Mouse (Mus musculus): ENCODE measurements at regions not wholly inside any gene's neighbourhood (a gene's known extent, or its start where the extent isn't known, plus 50 kb on each side); places are given as distances from the start of the nearest gene placed in this dataset.
"Not testable (repeated sequence)": the region's sequence is repeated elsewhere in the genome, so short reads cannot be mapped to it uniquely, and the experiment has no call there.

DNA sequence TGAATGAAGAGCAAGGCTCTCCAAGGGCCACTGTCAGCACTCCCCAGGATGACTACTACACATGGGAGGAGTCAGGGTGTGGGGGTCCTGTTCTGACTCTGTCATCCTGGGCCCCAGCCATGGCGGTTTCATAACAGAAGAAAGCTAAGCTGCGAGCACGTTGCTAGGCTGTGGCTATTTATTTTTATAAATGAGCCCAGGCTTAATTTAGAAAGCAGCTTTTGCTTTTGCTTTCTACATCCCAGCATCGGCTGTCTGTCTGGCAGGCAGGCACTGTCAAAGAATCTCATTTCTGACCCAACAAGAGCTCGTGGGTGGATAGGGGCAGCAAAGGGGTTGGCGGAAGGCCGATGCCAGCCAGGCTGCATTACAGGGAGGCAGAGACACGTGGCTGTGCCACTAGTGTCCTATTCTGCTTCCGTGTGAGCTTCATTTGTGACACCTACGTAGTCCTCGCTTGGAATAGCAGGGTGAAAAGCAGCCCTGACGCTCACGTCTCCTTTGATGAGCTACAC lies 203.9 kb upstream of the Serp2 start:
- DNase-seq (ENCODE audit: low spot score in 2 of 2): peak; percentile 64 to 70

DNA sequence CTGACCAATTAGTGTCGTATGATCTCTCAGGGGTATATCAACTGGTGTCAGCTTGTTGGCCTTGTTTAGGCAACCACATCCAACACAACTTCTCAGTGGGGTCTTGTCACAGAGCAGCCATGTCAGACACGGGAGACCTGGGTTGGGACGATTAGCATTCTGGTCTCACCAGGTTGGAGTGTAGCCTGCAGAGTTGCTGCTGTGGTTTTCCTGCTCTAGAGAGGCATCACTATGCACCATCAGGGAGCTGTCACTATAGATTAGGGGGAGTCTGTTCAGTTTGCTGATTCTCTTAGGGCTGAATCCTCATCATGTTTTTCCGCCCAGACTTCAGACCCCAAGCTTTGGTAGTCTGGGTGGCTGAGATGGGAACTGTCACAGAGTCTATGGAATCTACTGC lies 202.7 kb upstream of the Serp2 start:
- no peak for DNase-seq (ENCODE audit: low spot score in 2 of 2)

DNA sequence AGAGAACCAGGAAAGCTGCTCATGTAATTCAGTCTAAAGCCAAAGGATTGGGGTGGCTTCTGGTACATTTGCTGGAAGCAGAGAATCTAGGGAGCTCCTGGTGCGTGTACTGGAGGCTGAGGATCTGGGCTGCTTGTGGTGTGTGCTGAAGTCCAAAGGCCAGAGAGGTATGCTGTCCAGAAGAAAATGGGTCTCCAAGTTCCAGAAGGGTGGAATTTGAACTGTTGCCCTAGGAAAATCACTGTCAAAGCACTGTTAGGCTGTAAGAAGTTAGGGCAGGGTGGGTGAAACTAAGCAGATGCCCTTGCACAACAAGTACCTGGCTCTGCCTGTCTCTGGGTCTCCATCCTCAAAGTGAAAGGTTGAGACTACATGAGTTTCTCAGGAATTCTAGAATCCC lies 201.9 kb upstream of the Serp2 start:
- no peak for DNase-seq (ENCODE audit: low spot score in 2 of 2)

DNA sequence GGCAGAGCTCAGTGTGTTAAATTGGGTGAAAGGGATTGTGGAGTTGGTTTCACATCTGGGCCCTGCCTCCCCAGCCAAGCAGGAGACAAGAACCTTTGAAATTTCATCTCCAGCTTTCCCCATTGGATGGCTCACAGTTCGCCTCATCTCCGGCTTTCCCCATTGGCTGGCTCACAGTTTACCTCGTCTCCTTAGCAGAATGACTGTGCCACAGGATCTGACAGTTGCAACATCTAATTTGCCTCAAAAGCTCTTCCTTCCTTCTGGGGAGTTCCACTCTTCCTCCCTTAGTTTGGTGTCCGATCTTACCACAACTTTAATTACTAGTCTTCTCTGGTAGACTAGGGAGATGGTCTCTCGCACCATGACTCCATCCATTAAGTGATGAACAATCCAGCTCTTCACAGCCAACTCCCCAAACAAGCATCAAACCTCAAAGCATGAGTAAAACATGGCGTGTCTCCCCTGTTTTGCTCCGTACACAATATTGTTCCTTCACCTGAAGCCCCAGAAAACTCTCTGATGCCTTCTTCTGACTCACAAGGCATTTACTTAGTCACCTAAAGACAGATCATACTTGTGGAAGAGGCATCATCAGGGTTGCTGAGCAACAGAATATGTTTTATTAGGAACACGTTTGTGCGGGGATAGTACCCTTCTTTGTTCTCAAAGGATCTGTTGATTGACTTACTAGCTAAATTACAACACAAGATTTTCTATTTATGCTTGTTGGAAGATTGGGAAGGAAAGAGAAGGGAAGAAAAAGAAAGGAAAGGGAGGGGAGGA lies 199.1 kb upstream of the Serp2 start:
- no peak for DNase-seq (ENCODE audit: low spot score in 2 of 2)

DNA sequence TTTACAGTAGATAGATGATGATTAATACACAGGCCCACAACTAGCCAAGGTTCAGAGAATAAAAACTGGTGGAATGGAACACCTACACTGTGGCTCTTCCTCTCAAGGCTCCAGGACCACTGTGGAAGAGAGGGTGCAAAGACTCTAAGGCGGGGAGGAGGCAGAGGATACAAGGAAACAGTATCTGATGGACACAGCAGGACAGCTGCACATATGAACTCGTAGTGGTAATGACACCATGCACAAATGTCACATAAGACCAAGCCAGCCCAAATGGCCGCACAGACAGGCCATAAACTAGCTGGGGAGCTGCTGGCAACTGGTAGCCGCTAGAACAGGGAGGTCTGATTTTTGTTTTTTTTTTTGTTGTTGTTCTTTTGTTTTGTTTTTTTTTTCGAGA lies 197.0 kb upstream of the Serp2 start:
- DNase-seq (ENCODE audit: low spot score in 2 of 2): no peak

DNA sequence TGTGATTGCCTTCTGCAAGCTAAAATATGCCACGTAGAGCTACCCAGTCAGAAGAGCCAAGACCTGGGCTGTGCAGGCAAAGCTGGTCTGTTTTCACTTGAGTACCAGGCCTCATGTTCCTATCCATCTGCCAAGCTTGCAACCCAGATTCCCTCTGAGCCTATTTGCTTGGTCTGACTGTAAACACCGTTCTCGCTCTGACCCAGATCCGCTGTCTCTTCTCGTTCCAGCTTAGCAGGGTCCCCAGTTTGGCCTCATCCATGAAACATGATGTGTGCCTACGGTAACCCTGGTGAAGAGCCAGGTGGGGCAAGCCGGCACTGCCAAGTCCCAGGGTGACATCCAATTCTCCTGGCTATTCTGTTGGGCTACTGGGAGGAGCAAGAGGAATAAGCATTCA lies 192.5 kb upstream of the Serp2 start:
- peak; percentile 60 to 66 for DNase-seq (ENCODE audit: low spot score in 2 of 2)

DNA sequence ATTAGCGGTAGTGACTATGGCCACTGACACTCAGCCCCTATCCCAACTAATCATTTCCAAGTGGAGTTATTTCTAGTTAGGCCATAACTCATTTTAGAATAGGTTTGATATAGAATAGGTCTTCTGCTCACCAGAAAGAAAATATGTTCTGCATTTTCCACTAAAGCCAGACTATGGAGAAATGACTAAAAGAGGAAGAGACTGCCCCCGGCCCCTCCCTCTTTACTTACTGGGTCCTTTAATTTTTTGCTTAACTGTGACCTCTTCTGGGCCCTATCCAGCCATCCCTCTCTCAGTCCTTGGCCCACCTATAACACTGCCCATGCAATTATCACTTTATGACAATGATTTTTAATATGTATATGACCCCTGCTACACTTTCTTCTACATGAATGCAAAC lies 192.0 kb upstream of the Serp2 start:
- DNase-seq (ENCODE audit: low spot score in 2 of 2): no peak

DNA sequence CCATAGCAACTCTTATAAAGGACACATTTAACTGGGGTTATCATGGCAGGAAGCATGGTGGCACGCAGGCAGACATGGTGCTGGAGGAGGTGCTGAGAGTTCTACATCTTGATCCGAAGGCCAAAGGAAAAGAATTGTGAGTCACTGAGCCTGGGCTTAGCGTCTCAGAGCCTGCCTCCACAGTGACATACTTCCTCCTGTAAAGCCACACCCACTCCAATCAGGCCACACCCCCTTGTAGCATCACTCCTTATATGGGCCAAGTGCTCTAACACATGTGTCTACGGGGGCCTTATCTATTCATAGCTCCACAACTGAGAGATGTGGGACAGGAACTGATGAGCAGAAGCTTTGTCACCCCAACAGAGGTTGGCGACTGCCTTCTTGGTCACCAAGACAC lies 191.1 kb upstream of the Serp2 start:
- no peak for DNase-seq (ENCODE audit: low spot score in 2 of 2)

DNA sequence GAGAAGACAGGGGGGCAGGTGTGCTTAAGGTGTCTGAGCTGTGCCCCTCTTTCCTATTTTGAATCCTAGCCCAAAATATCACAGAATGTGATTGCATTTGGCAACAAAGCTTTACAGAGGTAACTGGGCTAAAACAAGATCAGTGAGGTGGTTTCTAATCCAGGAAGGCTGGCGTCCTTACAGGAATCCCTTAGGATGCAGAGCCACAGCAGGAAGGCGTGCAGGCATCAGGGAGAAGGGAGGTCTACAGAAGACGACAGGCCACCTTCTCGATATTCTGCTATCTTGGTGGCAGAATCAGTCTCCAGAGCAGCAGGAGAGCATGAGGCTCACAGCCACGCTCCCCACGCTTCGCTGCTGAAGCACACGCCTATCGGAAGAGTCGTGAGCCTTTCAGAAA lies 189.6 kb upstream of the Serp2 start:
- no peak for DNase-seq (ENCODE audit: low spot score in 2 of 2)

DNA sequence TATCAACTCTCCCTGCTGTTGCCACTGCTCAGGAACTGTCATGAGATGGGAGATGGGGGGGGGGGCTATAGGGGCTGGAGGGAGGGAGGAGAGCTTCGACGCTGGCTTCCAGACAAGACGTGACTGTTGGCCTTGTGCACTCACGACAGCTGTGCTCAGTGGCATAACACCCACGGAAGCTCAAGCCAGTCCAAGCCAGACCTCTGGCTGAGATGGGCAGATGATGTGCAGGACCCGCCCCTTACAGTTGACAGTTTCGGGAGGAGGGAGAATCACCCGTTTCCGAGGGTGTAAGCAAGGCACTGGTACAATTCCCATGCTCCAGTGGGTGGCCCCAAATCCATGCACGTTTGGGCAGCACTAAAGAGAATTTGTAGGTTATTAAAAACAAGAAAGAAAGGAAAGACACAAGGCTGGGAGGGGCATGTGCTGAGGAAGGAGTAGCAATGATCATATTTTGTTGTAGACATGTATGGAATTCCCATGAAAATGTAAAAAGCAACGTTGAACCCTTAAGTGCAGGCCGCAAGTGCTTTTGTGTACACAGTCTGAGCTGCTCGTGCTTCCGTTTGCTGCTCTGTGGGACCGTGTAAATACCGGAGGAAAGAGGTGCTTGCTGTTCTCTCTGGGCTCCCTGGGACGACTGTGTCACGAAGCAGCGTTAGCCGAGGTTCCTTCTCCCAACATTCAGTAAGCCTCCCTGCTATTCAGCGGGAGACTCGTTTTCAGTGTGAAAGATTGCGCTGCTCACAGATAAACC lies 188.2 kb upstream of the Serp2 start:
- no peak for DNase-seq (ENCODE audit: low spot score in 2 of 2)

DNA sequence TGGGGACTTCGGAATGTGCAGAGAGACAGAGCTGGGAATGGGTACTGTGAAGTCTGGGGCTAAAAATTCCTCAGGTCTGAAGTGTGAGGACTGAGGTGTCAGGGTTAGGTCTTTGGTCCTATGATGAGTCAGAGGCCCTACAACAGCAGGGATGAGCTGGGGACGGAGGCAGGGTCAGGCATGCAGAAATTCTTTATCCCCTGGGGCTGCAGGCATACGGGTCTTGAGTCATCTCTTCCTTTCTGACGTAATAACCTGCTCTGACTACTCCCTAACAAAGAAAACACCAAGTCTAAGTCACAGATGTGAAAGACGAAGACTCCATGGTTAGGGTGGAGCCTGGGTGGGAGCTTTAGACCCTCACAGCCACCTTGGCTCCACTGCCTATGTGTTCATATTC lies 185.6 kb upstream of the Serp2 start:
- DNase-seq (ENCODE audit: low spot score in 2 of 2): no peak

DNA sequence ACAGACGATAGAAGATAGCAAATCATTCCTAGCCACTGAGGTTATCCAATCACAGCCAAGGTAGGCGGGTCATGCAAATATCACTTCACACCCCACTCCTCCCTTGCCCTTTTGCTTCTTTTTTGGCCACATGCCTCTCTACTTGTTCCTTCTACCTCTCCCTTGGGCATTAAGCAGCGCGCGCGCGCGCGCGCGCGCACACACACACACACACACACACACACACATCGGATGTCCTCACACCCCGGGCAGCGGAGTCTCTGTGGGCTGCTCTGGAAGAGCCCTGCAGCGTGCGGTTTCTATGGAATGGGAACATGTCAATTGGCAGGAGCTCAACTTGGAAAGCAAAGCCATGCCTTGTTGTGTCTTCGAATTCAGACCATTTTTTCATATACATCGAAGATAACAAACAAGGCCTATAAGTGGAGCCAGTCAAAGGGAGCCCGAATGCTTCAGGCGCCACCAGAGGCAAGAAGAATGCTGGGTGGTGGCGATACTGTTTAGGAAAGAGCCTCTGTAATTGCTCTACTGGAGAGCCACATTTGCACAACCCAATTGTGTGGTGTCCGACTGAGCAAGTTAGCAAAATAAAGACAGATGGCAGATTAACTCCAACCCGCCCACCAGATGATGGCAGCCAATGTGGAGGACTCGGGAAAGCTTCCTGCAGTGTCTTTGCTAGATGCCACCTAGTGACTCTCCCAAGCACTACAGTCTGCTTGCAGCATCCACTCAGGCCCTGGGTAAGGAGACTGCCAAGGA lies 183.3 kb upstream of the Serp2 start:
- peak; percentile 79 to 84 for DNase-seq (ENCODE audit: low spot score in 2 of 2)

DNA sequence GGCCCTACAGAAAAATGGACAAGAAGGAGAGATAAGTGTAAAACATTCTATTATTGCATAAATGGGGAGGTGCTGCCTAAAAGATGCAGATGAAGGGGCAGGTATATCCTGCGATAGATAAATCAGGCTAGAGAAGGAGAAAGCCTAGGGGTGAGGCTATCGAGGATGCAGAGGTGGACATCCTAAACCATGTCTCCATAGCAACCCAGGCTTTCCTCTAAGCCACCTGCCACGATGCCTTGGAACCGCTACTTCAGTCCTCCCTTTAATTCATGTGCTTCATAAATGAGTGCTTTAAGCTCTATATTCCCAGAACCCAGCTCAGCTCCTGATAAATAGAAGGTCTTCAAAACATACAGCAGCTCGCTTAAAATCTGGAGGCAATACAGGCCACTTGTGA lies 179.3 kb upstream of the Serp2 start:
- DNase-seq (ENCODE audit: low spot score in 2 of 2): no peak

DNA sequence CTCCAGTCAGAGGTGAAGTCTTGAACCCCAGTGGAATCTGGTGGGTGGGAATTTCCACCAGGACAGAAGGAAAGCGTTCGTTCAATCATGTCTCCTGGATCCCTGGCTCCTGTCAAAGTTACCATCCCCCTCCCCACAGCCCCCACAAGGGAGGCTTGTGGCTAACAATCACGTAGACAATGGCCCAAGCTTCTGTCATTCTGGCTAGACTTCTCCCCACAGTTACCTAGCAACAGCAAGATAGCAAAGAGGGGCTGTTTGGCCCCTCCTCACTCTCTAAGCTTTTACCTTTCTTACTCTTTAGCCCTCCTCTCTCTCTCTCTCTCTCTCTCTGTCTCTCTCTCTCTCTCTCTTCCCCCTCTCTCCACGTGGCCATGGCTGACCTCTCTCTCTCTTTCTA lies 178.4 kb upstream of the Serp2 start:
- no peak for DNase-seq (ENCODE audit: low spot score in 2 of 2)

DNA sequence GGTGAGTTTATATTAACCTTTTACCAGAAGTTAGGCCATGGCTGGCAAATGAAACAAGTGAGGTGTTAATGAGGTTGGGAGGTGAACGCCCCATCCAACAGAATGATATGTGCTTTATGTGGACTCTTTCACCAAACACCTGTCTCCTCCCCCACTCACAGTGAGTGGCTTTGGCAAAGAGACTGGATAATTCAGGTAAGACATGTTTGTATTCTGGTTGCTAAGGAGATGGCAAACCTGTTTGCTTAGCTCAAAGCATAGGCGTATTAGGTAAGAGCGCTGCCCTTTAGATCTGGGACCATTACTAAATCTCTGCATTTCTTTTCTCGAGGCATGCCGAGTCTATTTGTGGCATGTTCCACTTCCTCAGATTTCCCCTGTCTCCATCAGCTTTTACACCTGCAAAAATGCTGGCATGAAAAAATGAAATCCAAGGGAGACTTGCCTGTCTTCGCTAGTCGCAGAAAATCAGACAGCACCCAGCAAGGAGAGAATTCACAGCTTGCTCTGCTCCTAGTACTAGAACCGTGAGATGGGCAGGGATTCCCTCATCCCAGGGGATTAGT lies 176.7 kb upstream of the Serp2 start:
- no peak for DNase-seq (ENCODE audit: low spot score in 2 of 2)

DNA sequence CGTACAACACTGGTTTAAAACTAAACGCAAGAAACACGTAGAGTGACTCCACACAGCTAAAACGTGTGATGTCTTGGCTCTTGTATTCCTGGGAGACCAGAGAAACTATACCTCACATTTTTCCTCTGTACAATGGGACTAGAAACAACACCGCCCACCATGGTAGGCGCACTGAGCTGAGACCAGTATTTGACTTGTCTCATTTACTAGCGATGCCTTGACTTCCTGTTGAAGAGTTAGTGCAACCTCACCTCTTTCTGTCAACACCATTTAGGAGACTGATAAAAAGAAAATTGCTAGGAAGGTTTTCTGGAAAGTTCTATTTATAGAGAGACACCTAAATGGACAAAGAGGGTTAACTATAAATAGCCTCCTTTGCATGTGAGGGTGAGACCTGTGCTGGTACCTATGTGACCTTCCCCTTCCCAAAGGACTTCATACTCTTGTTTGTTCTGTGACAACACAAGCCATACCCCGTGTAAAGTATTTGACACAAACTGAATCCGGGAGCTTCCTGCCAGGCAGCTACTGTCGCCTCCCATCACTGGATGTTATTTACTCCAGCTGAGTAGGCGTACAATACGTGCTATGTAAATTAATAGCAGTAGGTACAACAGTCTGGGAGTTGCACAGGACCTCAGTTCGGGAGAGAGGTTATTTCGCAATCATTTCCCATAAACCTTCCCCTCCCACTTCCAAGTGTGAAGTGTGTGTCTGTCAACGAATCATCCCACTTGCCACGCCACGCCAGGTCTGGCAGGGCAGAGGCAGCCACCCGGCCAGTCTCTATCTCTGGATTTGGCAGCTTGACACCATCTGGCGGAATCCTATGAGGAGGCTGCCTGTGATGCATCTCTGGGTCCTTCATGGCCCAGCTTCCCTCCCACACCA lies 174.7 kb upstream of the Serp2 start:
- no peak for DNase-seq (ENCODE audit: low spot score in 2 of 2)

DNA sequence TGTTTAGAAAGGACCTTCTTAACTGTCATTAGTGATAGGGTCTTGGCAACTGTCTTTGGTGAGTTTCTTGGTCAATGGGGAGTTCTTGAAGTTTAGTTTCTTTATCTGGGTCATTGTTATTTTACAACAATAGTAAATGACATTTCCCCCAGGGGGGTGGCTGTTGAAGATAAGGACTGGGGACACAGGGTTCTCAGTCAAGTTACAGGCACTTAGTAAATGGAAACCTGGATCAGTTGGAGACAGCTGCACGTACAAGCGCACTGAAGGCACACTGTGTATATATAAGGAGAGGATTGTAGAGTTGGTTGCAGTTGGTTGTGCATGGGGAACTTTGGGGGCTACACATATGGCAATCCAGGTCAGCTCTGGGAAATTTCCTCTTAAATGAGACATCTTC lies 169.2 kb upstream of the Serp2 start:
- no peak for DNase-seq (ENCODE audit: low spot score in 2 of 2)

DNA sequence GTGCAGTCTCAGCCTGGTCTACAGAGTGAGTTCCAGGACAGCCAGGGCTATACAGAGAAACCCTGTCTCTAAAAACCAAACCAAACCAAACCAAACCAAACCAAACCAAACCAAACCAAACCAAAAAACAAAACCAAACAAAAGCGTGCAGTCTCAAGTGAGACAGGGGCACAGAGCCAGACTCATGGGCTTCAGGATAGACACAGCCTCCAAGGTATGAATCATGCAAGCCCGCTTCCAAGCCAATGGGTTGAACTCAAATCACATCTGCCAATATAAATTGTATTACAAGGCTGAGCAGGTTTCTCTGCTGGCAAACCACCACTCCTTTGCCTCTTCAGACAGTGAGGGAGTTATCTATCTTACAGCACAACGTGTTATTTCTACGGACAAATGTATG lies 168.5 kb upstream of the Serp2 start:
- DNase-seq (ENCODE audit: low spot score in 2 of 2): not testable (repeated sequence)

DNA sequence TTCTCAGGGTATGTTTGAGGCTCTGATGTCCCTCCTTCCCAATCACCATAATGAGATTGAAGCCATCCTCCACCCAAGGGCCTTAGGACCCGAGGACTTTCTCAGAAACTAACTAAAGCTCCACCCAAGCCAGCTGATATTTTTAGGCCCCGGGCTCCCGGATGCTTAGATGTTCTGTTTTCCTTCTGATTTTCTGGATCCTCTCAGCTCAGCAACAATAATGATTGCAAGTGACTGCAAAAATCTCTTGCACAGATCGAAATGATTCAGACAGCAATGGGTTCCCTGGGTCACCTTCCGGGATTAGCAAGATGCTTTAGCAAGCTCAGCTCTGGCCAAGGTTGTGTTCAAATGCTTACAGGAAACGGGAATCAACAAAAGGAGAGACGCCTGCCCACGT lies 168.1 kb upstream of the Serp2 start:
- no peak for DNase-seq (ENCODE audit: low spot score in 2 of 2)

DNA sequence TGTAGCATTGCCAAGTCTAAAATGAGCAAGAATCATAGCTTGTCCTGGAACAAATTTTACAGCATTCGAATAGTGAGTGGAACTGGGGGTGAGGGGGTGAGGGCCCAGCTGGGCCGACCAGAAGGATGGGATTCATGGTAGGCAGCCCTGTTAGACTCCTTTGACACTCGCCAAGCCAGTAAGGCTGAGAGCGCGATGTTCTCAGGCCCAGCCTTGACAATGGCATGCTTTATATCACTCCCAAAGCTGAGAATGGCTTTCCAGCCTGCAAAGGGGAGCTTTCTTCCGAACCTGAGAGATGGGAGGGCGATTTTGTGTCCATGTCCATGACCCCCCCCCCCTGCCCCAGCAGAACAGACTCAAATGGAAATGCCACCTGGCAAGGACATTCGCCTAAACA lies 167.7 kb upstream of the Serp2 start:
- no peak for DNase-seq (ENCODE audit: low spot score in 2 of 2)

DNA sequence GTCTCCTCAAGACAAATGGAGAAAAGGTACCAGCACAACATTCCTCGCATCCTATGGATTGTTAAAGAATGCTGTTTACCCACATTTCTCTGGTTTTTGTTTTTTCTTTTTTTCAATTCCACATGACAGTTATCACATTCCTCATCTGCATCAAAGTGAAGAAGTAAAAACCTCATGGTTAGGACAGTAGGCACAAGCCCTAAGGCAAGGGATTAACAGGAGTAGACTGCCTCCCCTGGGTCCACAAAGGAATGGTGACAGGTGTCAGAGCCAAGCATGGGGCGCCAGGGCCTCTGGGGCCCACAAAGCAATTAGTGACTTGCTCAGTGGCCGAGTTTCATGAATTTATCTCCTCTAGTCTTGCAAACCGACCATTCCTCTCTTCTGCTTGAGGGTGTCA lies 166.9 kb upstream of the Serp2 start:
- DNase-seq (ENCODE audit: low spot score in 2 of 2): no peak

Data from layer of hippocampus, postnatal 10 days (tissue).